Mouse (Mus musculus) layer of hippocampus, adult 9-11 months (tissue): ENCODE measurements around the gene Htr3b.
"Not testable (repeated sequence)": the region's sequence is repeated elsewhere in the genome, so short reads cannot be mapped to it uniquely, and the experiment has no call there.

Experiments
- DNase-seq: peaks from one replicate; pipeline ENCODE4 v3.0.0; 2022

Gene Htr3b

GRCm38 (mm10) chr9:48964587-48965040, at the start of gene Htr3b:
Gene Htr3b (minus strand): TSS chr9:48964990.
- DNase-seq = no peak

- DNase-seq = no peak
Measured at GRCm38 (mm10) chr9:48999256-48999655, 34.5 kb upstream of the Htr3b start.

GRCm38 (mm10) chr9:48995735-48996134, 30.9 kb upstream of the Htr3b start:
- no peak for DNase-seq

GRCm38 (mm10) chr9:48994779-48995178, 30.0 kb upstream of the Htr3b start:
- no peak for DNase-seq

GRCm38 (mm10) chr9:48991671-48992070, 26.9 kb upstream of the Htr3b start:
- no peak for DNase-seq

- DNase-seq = no peak
Measured at GRCm38 (mm10) chr9:48987201-48988101, 22.7 kb upstream of the Htr3b start.

- no peak for DNase-seq
Measured at GRCm38 (mm10) chr9:48986616-48987141, 21.9 kb upstream of the Htr3b start.

- DNase-seq = no peak
Measured at GRCm38 (mm10) chr9:48985708-48986088, 20.9 kb upstream of the Htr3b start.

- DNase-seq = peak; percentile 99
Measured at GRCm38 (mm10) chr9:48984845-48985707, 20.3 kb upstream of the Htr3b start, which contains the start of gene Usp28. Gene Usp28 (plus strand): TSS chr9:48985375.

GRCm38 (mm10) chr9:48984320-48984844, 19.6 kb upstream of the Htr3b start:
- no peak for DNase-seq

GRCm38 (mm10) chr9:48983801-48984200, 19.0 kb upstream of the Htr3b start:
- not testable (repeated sequence) for DNase-seq

- DNase-seq = no peak
Measured at GRCm38 (mm10) chr9:48981827-48982226, 17.0 kb upstream of the Htr3b start.

- no peak for DNase-seq
Measured at GRCm38 (mm10) chr9:48980781-48981180, 16.0 kb upstream of the Htr3b start.

- DNase-seq = no peak
Measured at GRCm38 (mm10) chr9:48980371-48980770, 15.6 kb upstream of the Htr3b start.

- DNase-seq = no peak
Measured at GRCm38 (mm10) chr9:48976661-48977355, 12.0 kb upstream of the Htr3b start.

- DNase-seq = peak; percentile 16
Measured at GRCm38 (mm10) chr9:48972494-48972893, 7.7 kb upstream of the Htr3b start.

GRCm38 (mm10) chr9:48962131-48962530, 2.7 kb downstream of the Htr3b start:
- DNase-seq = no peak

- DNase-seq = no peak
Measured at GRCm38 (mm10) chr9:48961314-48961713, 3.5 kb downstream of the Htr3b start.

- no peak for DNase-seq
Measured at GRCm38 (mm10) chr9:48947565-48947964, 17.2 kb downstream of the Htr3b start.

- no peak for DNase-seq
Measured at GRCm38 (mm10) chr9:48942349-48942748, 22.4 kb downstream of the Htr3b start.

- DNase-seq = no peak
Measured at GRCm38 (mm10) chr9:48929436-48929835, 35.4 kb downstream of the Htr3b start.

GRCm38 (mm10) chr9:48928781-48929180, 36.0 kb downstream of the Htr3b start:
- DNase-seq = no peak
